Mouse (Mus musculus) heart, postnatal 10 days (tissue): ENCODE data around the gene Dcaf15. TPM values are rescaled to one million over a fixed set of nuclear protein-coding genes. Genes with fewer than 3 reads are reported as not detected.

Source experiments
- DNase-seq, 2 experiments: peaks; one replicate each; pipeline ENCODE4 v3.0.0; 2021
- intact Hi-C: fragments of 180-260 bp; cut with DNase I; formaldehyde crosslinking; loops from one replicate; pipeline ENCODE4 v1.15.1; 2025
- microRNA-seq, 2 experiments: library from miRNA; unstranded; fragments of <30 nt; microRNA quantifications; one replicate each; pipeline ENCODE4 v1.2.0; 2022
- total RNA-seq, 2 experiments: library from RNA; stranded (reverse); gene quantifications; 2 replicates each; pipeline ENCODE4 v1.2.3; 2021

The Dcaf15 gene
- total RNA-seq, 2 experiments from 2014 or later: 13.7 to 13.9 TPM

GRCm38 (mm10) chr8:84068316-84069035 lies 36.1 kb downstream of the Dcaf15 start:
- peak in 1 of 2 experiments; percentile 18 for DNase-seq
- intact Hi-C loops: loop anchor here (5.0 kb wide), 1 partner anchor 61 kb away; no protein-coding TSS in a partner anchor

GRCm38 (mm10) chr8:84067911-84068310 lies 36.7 kb downstream of the Dcaf15 start:
- intact Hi-C loops: loop anchor here (5.0 kb wide), 1 partner anchor 61 kb away; no protein-coding TSS in a partner anchor

GRCm38 (mm10) chr8:84067047-84067573 lies 37.5 kb downstream of the Dcaf15 start:
- peak; percentile 97 to 98 for DNase-seq
- intact Hi-C loops: loop anchor here (5.0 kb wide), 1 partner anchor 60 kb away; no protein-coding TSS in a partner anchor

More at GRCm38 (mm10) chr8:84067911-84068310, 36.7 kb downstream of the Dcaf15 start:
- no peak for DNase-seq

- peak; percentile 100 for DNase-seq
- intact Hi-C loops: loop anchor here (5.0 kb wide), 1 partner anchor 59 kb away; no protein-coding TSS in a partner anchor
These were observed 38.2 kb downstream of the Dcaf15 start, which contains the start of gene Rfx1 for GRCm38 (mm10) chr8:84066291-84066930. Rfx1 (plus strand) TSS chr8:84066834.

GRCm38 (mm10) chr8:84065457-84066072 lies 39.0 kb downstream of the Dcaf15 start:
- intact Hi-C loops: loop anchor here (2.0 to 5.0 kb wide), 2 partner anchors 23 to 58 kb away; partner anchors contain the start of gene Il27ra
- no peak for DNase-seq

- DNase-seq: no peak
- intact Hi-C loops: loop anchor here (2.0 to 5.0 kb wide), 2 partner anchors 22 to 58 kb away; partner anchors contain the start of gene Il27ra
These were observed 39.5 kb downstream of the Dcaf15 start, which contains the start of gene Gm10643 for GRCm38 (mm10) chr8:84065037-84065436. Gm10643 (minus strand) TSS chr8:84065137.

GRCm38 (mm10) chr8:84063861-84064610 lies 40.5 kb downstream of the Dcaf15 start:
- DNase-seq: peak in 1 of 2 experiments; percentile 39
- intact Hi-C loops: loop anchor here (2.0 kb wide), 1 partner anchor 21 kb away; the partner anchor contains the start of gene Il27ra

GRCm38 (mm10) chr8:84060245-84060644 lies 44.3 kb downstream of the Dcaf15 start:
- intact Hi-C loops: no loop called here
- DNase-seq: no peak

- intact Hi-C loops: no loop called here
- DNase-seq: no peak
These were observed 45.3 kb downstream of the Dcaf15 start for GRCm38 (mm10) chr8:84059226-84059625.

GRCm38 (mm10) chr8:84057827-84058226 lies 46.7 kb downstream of the Dcaf15 start:
- intact Hi-C loops: no loop called here
- DNase-seq: no peak

- intact Hi-C loops: no loop called here
- no peak for DNase-seq
These were observed 51.3 kb downstream of the Dcaf15 start for GRCm38 (mm10) chr8:84053229-84053628.

GRCm38 (mm10) chr8:84052746-84053145 lies 51.8 kb downstream of the Dcaf15 start:
- intact Hi-C loops: no loop called here
- no peak for DNase-seq

- intact Hi-C loops: no loop called here
- no peak for DNase-seq
These were observed 56.4 kb downstream of the Dcaf15 start for GRCm38 (mm10) chr8:84048171-84048570.

Small RNAs within 50 kb of the gene (microRNA-seq; reads per million reads assigned to microRNA genes)
- 0 reads per million in 2 experiments for gene Mir709

Other genes starting within 250 kb of the Dcaf15 start
- gene Adgrl1, start 204.7 kb downstream of the Dcaf15 start, total RNA-seq: 10 to 100 TPM; 29.8 to 29.9 TPM
- gene Gm10644, start 149.6 kb downstream of the Dcaf15 start, total RNA-seq: under 1 TPM; 0.20 to 0.22 TPM
- 1 to 10 TPM; 7.6 to 7.8 TPM for gene Asf1b, start 149.3 kb downstream of the Dcaf15 start, total RNA-seq
- gene Prkaca, start 131.8 kb downstream of the Dcaf15 start, total RNA-seq: 100 to 1,000 TPM; 398 to 429 TPM
- 10 to 100 TPM; 30.6 to 39.0 TPM for gene Samd1, start 107.1 kb downstream of the Dcaf15 start, total RNA-seq
- not detected for gene 1700067K01Rik, start 103.3 kb downstream of the Dcaf15 start, total RNA-seq
- 1 to 10 TPM in 1 of 2 experiments, under 1 TPM in 1; 0.62 to 1.4 TPM for gene 2210011C24Rik, start 92.6 kb downstream of the Dcaf15 start, total RNA-seq
- gene Palm3, start 83.3 kb downstream of the Dcaf15 start, total RNA-seq: under 1 TPM; 0.19 to 0.20 TPM
- gene Il27ra, start 62.2 kb downstream of the Dcaf15 start, total RNA-seq: 1 to 10 TPM; 5.9 to 6.0 TPM
- gene Rln3, start 59.8 kb downstream of the Dcaf15 start, total RNA-seq: not detected
- gene Gm10643, start 39.6 kb downstream of the Dcaf15 start, total RNA-seq: 1 to 10 TPM; 3.3 to 4.3 TPM
- gene Rfx1, start 37.9 kb downstream of the Dcaf15 start, total RNA-seq: 10 to 100 TPM; 12.4 to 15.4 TPM
- under 1 TPM in 1 of 2 experiments, not detected in 1; 0.12 TPM for gene Podnl1, start 21.2 kb upstream of the Dcaf15 start, total RNA-seq
- 10 to 100 TPM; 13.3 to 14.1 TPM for gene Cc2d1a, start 43.2 kb upstream of the Dcaf15 start, total RNA-seq
- gene 4930432K21Rik, start 43.3 kb upstream of the Dcaf15 start, total RNA-seq: under 1 TPM; 0.22 to 0.32 TPM
- 1 to 10 TPM; 3.6 to 4.1 TPM for gene Nanos3, start 80.4 kb upstream of the Dcaf15 start, total RNA-seq
- 10 to 100 TPM; 10.5 to 11.3 TPM for gene Zswim4, start 132.3 kb upstream of the Dcaf15 start, total RNA-seq
- gene D8Ertd738e, start 145.0 kb upstream of the Dcaf15 start, total RNA-seq: 100 to 1,000 TPM; 222 to 230 TPM
- gene Mri1, start 152.6 kb upstream of the Dcaf15 start, total RNA-seq: 10 to 100 TPM; 15.5 to 16.0 TPM
- gene Ccdc130, start 165.6 kb upstream of the Dcaf15 start, total RNA-seq: 10 to 100 TPM; 10.0 to 14.3 TPM